ENCODE assay signal across 8 mouse cellular contexts in genomic region chr10:8391264-8391748, GRCm38 (mm10).
DNase-seq lines count a peak whose midpoint lies in the region; ATAC-seq and TF ChIP-seq lines count a peak whose summit lies in the region.

No protein-coding gene starts in this region.

- H3K9ac ChIP-seq in neural tube, embryonic 15.5 days (replicated peaks): no peak overlapping the region
- no peak overlapping the region for H3K9ac ChIP-seq in hindbrain, postnatal 0 days (replicated peaks; ENCODE audit: low read length)

- 30% methylated on average over 4 of the region's 4 CpGs for WGBS in neural tube, embryonic 15.5 days
- WGBS in hindbrain, postnatal 0 days: 27% methylated on average over 4 of the region's 4 CpGs

- no peaks in the 10 kb centered on the region for H3K27me3 ChIP-seq in neural tube, embryonic 15.5 days (replicated peaks)
- H3K27me3 ChIP-seq in hindbrain, postnatal 0 days (ENCODE audit: insufficient read depth, low read length): no peaks in the 10 kb centered on the region

- H3K27ac ChIP-seq in neural tube, embryonic 15.5 days (replicated peaks): no peak overlapping the region
- H3K27ac ChIP-seq in hindbrain, postnatal 0 days: no peak overlapping the region

- no peaks in the 10 kb centered on the region for H3K9me3 ChIP-seq in neural tube, embryonic 15.5 days (replicated peaks)
- no peaks in the 10 kb centered on the region for H3K9me3 ChIP-seq in hindbrain, postnatal 0 days (ENCODE audit: low read length)

- peak; percentile 42 for TF ChIP-seq CTCF in hindbrain, postnatal 0 days (IDR thresholded peaks at IDR 0.05; ENCODE audit: low read depth)

- H3K36me3 ChIP-seq in neural tube, embryonic 15.5 days: no peaks in the 10 kb centered on the region
- no peaks in the 10 kb centered on the region for H3K36me3 ChIP-seq in hindbrain, postnatal 0 days (ENCODE audit: insufficient read depth, low read length)

- no peak overlapping the region for H3K4me2 ChIP-seq in neural tube, embryonic 15.5 days
- no peak overlapping the region for H3K4me2 ChIP-seq in hindbrain, postnatal 0 days (ENCODE audit: low read depth, low read length)

- DNase-seq in neural tube, embryonic 10.5 days (ENCODE audit: extremely low spot score, low spot score): no peak
- peak; percentile 80 for DNase-seq in fibroblast of lung, adult 2 months (ENCODE audit: low read depth)
- DNase-seq in hindbrain, postnatal 0 days (ENCODE audit: low spot score): peak; percentile 72
- peak; percentile 25 for DNase-seq in retina, postnatal 1 day
- no peak for DNase-seq in kidney, postnatal 36 days
- no peak for DNase-seq in liver

- H3K4me3 ChIP-seq in neural tube, embryonic 15.5 days (replicated peaks): no peak overlapping the region
- no peak overlapping the region for H3K4me3 ChIP-seq in hindbrain, postnatal 0 days (ENCODE audit: low read length)

- no peaks in the 10 kb centered on the region for H3K4me1 ChIP-seq in neural tube, embryonic 15.5 days
- H3K4me1 ChIP-seq in hindbrain, postnatal 0 days (ENCODE audit: insufficient read depth, low read length): no peaks in the 10 kb centered on the region; the same call in 1 of the 2 replicates

- ATAC-seq in neural tube, embryonic 15.5 days (ENCODE audit: low FRiP score): 0 out of 2 replicates have a peak, but pooled peaks have one; percentile 41
- ATAC-seq in cerebellum, adult (ENCODE audit: insufficient number of reproducible peaks, low FRiP score, low TSS enrichment): peak; percentile 64
- ATAC-seq in hindbrain, postnatal 0 days: peak; percentile 81

Comparison
In these comparisons a context has a peak if more than half of its experiments do, and no peak if none do; other contexts are left out.
1. DNase-seq: peak in fibroblast of lung, adult 2 months (single experiment), hindbrain, postnatal 0 days (single experiment) and retina, postnatal 1 day (single experiment); none in neural tube, embryonic 10.5 days (single experiment), kidney, postnatal 36 days (0 of 2) and liver (single experiment).
2. Peak in every context shown above with its lines, with median percentiles within 50 percentile points of each other: ATAC-seq.